Mouse (Mus musculus): Measurements from ENCODE around the gene Hist1h4f. TPM values are rescaled to one million over a fixed set of nuclear protein-coding genes. Genes with fewer than 3 reads are reported as not detected.
"Not testable (repeated sequence)": the region's sequence is repeated elsewhere in the genome, so short reads cannot be mapped to it uniquely, and the experiment has no call there.

The Hist1h4f gene
- polyA plus RNA-seq, 1 experiment from 2014 or later = 1.7 TPM

GRCm38 (mm10) chr13:23575271-23575851 lies 23.9 kb upstream of the Hist1h4f start, which contains the start of gene Hist1h3d:
Gene Hist1h3d, plus strand, starts transcription at chr13:23575763.
- Histone ChIP-seq H3K27ac (replicated peaks) (peak within 1 kb of the TSS; percentile 84), H3K36me3 (no peaks in the 10 kb centered on the region), H3K4me2 (replicated peaks) (peak within 1 kb of the TSS; percentile 67), H3K9me3 (replicated peaks) (no peaks in the 10 kb centered on the region), H3K4me3 (replicated peaks) (peak within 1 kb of the TSS; percentile 46), H3K9ac (peak within 1 kb of the TSS; percentile 44; the same call in 1 of the 2 replicates), H3K27me3 (no peaks in the 10 kb centered on the region), H3K4me1 (peaks cover 26% of the 10 kb centered on the region)
- peak; percentile 55 for ATAC-seq (ENCODE audit: insufficient number of reproducible peaks, low FRiP score, low TSS enrichment, low read depth)
- WGBS = under 1% methylated on average over 18 of the region's 18 CpGs

- not testable (repeated sequence) for H3K9me3 ChIP-seq (replicated peaks); H3K27me3 ChIP-seq; ATAC-seq (ENCODE audit: insufficient number of reproducible peaks, low FRiP score, low TSS enrichment, low read depth); H3K36me3 ChIP-seq; H3K9ac ChIP-seq
- Histone ChIP-seq H3K4me1 (peaks cover 29% of the 10 kb centered on the region), H3K4me3 (replicated peaks) (peak overlapping the region; percentile 49), H3K27ac (replicated peaks) (peak overlapping the region; percentile 96), H3K4me2 (replicated peaks) (peak overlapping the region; percentile 67)
- WGBS = 0% methylated on average over 5 of the region's 39 CpGs
Observed at GRCm38 (mm10) chr13:23574546-23575170, 23.2 kb upstream of the Hist1h4f start.

- Histone ChIP-seq H3K4me2 (replicated peaks) (peak within 1 kb of the TSS; percentile 67), H3K4me1 (peaks cover 29% of the 10 kb centered on the region), H3K4me3 (replicated peaks) (peak within 1 kb of the TSS; percentile 49), H3K27ac (replicated peaks) (peak within 1 kb of the TSS; percentile 96), H3K9ac (peak within 1 kb of the TSS; percentile 40)
- H3K27me3 ChIP-seq; H3K9me3 ChIP-seq (replicated peaks); H3K36me3 ChIP-seq: not testable (repeated sequence)
- under 1% methylated on average over 42 of the region's 42 CpGs for WGBS
- peak; percentile 90 for ATAC-seq (ENCODE audit: insufficient number of reproducible peaks, low FRiP score, low TSS enrichment, low read depth)
Observed at GRCm38 (mm10) chr13:23573898-23574524, 22.6 kb upstream of the Hist1h4f start, which contains the start of the genes Hist1h2bf and Hist1h2ad. Gene Hist1h2bf, minus strand, starts transcription at chr13:23574196. Gene Hist1h2ad, plus strand, starts transcription at chr13:23574381.

- H3K4me1 ChIP-seq = peaks cover 29% of the 10 kb centered on the region
- 6% methylated on average over 19 of the region's 20 CpGs for WGBS
- not testable (repeated sequence) for H3K27me3 ChIP-seq; H3K9me3 ChIP-seq (replicated peaks); ATAC-seq (ENCODE audit: insufficient number of reproducible peaks, low FRiP score, low TSS enrichment, low read depth); H3K36me3 ChIP-seq
- H3K4me3 ChIP-seq (replicated peaks) = peak overlapping the region; percentile 49
- H3K9ac ChIP-seq = peak overlapping the region; percentile 40
- peak overlapping the region; percentile 96 for H3K27ac ChIP-seq (replicated peaks)
- H3K4me2 ChIP-seq (replicated peaks) = peak overlapping the region; percentile 59
Observed at GRCm38 (mm10) chr13:23573034-23573897, 21.8 kb upstream of the Hist1h4f start.

GRCm38 (mm10) chr13:23572218-23573033 lies 21.0 kb upstream of the Hist1h4f start:
- WGBS = 26% methylated on average over 2 of the region's 2 CpGs
- no peak for ATAC-seq (ENCODE audit: insufficient number of reproducible peaks, low FRiP score, low TSS enrichment, low read depth)
- Histone ChIP-seq H3K9me3 (replicated peaks) (no peaks in the 10 kb centered on the region), H3K9ac (peak overlapping the region; percentile 47), H3K27ac (replicated peaks) (peak overlapping the region; percentile 96; the same call in 1 of the 2 replicates), H3K4me2 (replicated peaks) (peak overlapping the region; percentile 59), H3K4me3 (replicated peaks) (peak overlapping the region; percentile 49), H3K36me3 (no peaks in the 10 kb centered on the region), H3K4me1 (peaks cover 29% of the 10 kb centered on the region), H3K27me3 (no peaks in the 10 kb centered on the region)

- Histone ChIP-seq H3K9ac (peak overlapping the region; percentile 47), H3K4me3 (replicated peaks) (peak overlapping the region; percentile 49), H3K4me1 (peaks cover 21% of the 10 kb centered on the region), H3K27ac (replicated peaks) (peak overlapping the region; percentile 96), H3K4me2 (replicated peaks) (peak overlapping the region; percentile 59)
- not testable (repeated sequence) for H3K27me3 ChIP-seq; H3K9me3 ChIP-seq (replicated peaks); ATAC-seq (ENCODE audit: insufficient number of reproducible peaks, low FRiP score, low TSS enrichment, low read depth); H3K36me3 ChIP-seq
- WGBS = under 1% methylated on average over 17 of the region's 34 CpGs
Observed at GRCm38 (mm10) chr13:23571504-23572217, 20.2 kb upstream of the Hist1h4f start.

GRCm38 (mm10) chr13:23571022-23571503 lies 19.6 kb upstream of the Hist1h4f start, which contains the start of the genes Hist1h2ae and Hist1h2bg:
Gene Hist1h2ae, minus strand, starts transcription at chr13:23571220.
Gene Hist1h2bg, plus strand, starts transcription at chr13:23571396.
- peak within 1 kb of the TSS; percentile 47 for H3K9ac ChIP-seq
- peaks cover 17% of the 10 kb centered on the region for H3K4me1 ChIP-seq
- no peaks in the 10 kb centered on the region for H3K36me3 ChIP-seq
- 0% methylated on average over 18 of the region's 18 CpGs for WGBS
- H3K9me3 ChIP-seq (replicated peaks) = no peaks in the 10 kb centered on the region
- peak; percentile 90 for ATAC-seq (ENCODE audit: insufficient number of reproducible peaks, low FRiP score, low TSS enrichment, low read depth)
- H3K27me3 ChIP-seq = no peaks in the 10 kb centered on the region
- peak within 1 kb of the TSS; percentile 96 for H3K27ac ChIP-seq (replicated peaks)
- H3K4me2 ChIP-seq (replicated peaks) = peak within 1 kb of the TSS; percentile 59
- H3K4me3 ChIP-seq (replicated peaks) = peak within 1 kb of the TSS; percentile 49

GRCm38 (mm10) chr13:23570261-23571021 lies 19.0 kb upstream of the Hist1h4f start:
- H3K36me3 ChIP-seq = not testable (repeated sequence)
- peak overlapping the region; percentile 26; the same call in 1 of the 2 replicates for H3K9ac ChIP-seq

GRCm38 (mm10) chr13:23564482-23564881 lies 13.0 kb upstream of the Hist1h4f start:
- Histone ChIP-seq H3K9ac (no peak overlapping the region), H3K4me3 (replicated peaks) (no peak overlapping the region), H3K36me3 (no peaks in the 10 kb centered on the region), H3K27me3 (no peaks in the 10 kb centered on the region), H3K27ac (replicated peaks) (no peak overlapping the region), H3K9me3 (replicated peaks) (no peaks in the 10 kb centered on the region), H3K4me1 (no peaks in the 10 kb centered on the region), H3K4me2 (replicated peaks) (no peak overlapping the region)
- WGBS = 85% methylated on average over 2 of the region's 2 CpGs
- no peak for ATAC-seq (ENCODE audit: insufficient number of reproducible peaks, low FRiP score, low TSS enrichment, low read depth)

More at GRCm38 (mm10) chr13:23570261-23571021, 19.0 kb upstream of the Hist1h4f start:
- Histone ChIP-seq H3K4me2 (replicated peaks) (peak overlapping the region; percentile 59), H3K27ac (replicated peaks) (peak overlapping the region; percentile 96), H3K4me1 (peaks cover 17% of the 10 kb centered on the region), H3K4me3 (replicated peaks) (peak overlapping the region; percentile 49)
- under 1% methylated on average over 25 of the region's 41 CpGs for WGBS
- H3K9me3 ChIP-seq (replicated peaks); H3K27me3 ChIP-seq: not testable (repeated sequence)
- ATAC-seq (ENCODE audit: insufficient number of reproducible peaks, low FRiP score, low TSS enrichment, low read depth) = peak; percentile 5; the same call in 1 of the 2 replicates

Measured in embryonic facial prominence, embryonic 15.5 days (tissue).